Mouse (Mus musculus) layer of hippocampus, adult 8-10 months (tissue): ENCODE results near the gene Nemp2. TPM values are rescaled to one million over a fixed set of nuclear protein-coding genes. Genes with fewer than 3 reads are reported as not detected.
"Not testable (repeated sequence)": the region's sequence is repeated elsewhere in the genome, so short reads cannot be mapped to it uniquely, and the experiment has no call there.

Experiments used
- DNase-seq, 2 experiments: peaks; one replicate each; pipeline ENCODE4 v3.0.0; 2022; ENCODE audit warnings: low spot score in 2 of 2
- total RNA-seq, 4 experiments: library from RNA; stranded (reverse); gene quantifications; 2 replicates each; pipeline ENCODE4 v1.2.4; 2022

The Nemp2 gene
- total RNA-seq, 4 experiments from 2014 or later: 4.0 to 5.8 (median 4.4) TPM

DNA sequence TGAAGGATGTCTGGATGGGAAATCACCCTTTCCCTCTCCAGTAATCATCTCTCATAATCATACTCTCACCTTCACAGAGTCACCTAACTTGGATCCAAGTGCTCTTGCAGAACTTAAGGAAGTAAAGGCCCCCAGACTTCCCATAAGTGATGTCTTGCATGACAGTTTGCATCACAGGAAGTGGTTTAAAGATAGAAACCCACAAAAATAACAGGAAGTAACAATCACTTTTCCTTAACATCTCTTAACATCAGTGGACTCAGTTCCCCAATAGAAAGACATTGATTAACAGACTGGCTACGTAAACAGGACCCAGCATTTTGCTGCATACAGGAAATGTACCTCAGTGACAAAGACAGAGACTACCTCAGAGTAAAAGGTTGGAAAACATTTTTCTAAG is 22.9 kb downstream of the Nemp2 start:
- no peak for DNase-seq

DNA sequence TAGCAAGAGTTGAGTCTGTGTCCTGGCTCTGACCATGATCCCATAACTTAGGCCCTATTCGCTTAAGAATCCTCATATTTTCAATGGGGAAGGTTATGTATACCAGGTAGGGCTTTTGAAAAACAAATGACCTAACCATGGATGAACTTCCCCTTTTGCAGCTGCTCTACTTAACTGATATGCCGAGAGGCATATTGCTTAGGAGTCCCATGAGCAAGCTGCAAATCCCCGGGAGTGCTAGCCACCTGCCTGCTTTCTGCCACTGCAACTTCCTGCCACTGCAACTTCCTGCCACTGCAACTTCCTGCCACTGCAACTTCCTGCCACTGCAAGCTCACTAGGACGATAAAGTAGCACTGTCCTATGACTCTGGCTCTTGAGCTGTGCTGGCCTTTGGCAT is 24.6 kb downstream of the Nemp2 start:
- no peak for DNase-seq

DNA sequence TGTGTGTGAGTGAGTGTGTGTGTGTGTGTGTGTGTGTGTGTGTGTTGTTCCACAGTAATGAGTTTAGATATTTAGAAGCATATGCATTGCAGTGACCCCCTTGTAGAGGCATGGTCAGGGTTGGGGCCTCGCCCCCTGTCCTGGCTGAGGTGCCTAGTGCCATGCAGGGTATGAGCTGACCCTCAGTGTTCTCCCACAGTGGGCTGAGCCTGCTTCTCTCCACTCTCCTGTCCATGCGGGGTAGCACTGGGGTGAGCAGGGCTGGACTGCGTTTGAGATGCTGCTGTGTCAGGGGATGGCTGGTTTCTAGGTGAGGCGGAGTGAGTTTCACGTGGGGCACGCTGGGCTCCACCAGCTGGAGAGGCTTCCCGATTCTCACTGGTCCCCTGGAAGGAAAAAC is 27.7 kb downstream of the Nemp2 start:
- no peak for DNase-seq

DNA sequence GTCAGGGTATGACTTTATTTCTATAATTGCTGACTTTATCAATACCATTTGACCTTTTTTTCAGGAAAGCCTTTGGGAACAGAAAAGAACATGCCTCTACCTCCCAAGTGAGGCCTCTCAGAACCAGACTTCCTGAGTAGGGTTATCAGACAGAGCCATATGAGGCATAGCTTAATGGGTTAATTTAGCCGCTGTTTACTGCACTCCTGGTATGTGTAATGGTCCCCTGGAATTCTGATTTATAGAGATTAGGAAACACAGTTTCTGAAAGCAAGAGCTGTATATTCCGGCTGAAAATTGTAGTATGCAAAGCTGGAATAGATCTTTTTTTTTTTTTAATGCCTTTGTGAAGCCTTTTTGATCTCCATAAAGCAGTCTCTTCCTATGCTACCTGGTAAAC is 29.8 kb downstream of the Nemp2 start:
- DNase-seq: no peak

DNA sequence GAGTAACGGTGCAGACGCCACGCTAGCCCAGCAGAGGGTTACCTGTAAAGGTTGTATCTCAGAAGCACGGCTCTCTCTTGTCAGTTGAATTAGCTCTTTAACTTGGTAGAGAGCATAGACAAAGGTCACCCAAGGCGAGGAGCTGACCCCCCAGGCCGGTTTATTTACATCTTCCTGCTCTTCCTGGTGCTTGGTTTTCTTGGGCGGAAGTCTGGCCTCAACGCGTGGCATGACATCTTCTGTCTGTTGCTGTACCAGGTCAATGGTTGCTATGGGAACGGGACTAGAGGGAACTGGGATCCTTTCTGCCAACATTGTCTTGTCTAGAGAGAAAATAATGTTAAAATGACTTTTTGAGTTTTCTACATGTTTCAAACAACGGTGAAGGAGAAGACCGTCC is 30.3 kb downstream of the Nemp2 start:
- DNase-seq: no peak

DNA sequence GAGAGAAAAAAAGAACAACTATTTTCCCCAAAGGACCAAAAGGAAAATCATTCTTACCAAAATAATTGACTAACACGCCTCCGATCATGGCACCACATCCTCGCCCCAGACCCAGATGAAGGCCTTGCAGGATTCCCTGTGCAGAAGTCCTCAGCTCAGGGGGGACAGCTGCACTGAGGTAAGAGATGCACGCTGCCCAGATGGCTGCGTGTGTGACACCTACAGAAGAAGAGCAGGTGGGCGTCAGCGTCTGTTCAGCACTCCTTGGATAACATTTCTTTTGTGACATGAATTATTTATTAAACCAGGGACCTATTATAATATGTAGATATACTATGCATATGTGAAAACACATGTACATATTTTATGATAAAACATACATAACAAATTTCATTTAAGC is 32.7 kb downstream of the Nemp2 start:
- DNase-seq: peak; percentile 62 to 68

DNA sequence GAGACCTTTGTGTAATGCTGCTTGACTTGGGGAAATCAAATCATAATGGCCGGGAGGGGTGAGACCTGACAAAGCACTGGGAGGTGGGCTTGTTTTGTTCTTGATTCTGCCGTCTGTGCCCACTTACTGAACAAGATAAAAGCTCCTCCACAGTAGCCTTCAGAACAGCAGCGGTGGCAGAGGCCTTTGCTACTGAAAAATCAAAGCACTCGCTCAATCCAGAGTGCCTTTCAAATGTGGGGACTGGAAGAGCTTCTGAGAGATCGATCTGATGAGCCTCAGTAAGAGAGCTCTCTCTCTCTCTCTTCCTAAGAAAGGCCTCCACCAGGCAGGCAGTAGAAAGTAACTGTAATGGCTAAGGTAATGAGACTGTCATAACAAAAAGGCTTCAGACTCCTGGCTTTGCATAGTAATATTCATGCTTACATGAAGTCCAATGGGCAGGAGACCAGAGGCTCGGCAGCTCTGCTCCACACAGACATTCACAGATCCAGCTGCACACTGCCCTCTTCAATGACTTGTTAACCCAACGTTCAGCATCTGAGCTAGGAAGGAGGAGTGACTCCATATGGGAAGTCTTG is 38.3 kb downstream of the Nemp2 start:
- no peak for DNase-seq

DNA sequence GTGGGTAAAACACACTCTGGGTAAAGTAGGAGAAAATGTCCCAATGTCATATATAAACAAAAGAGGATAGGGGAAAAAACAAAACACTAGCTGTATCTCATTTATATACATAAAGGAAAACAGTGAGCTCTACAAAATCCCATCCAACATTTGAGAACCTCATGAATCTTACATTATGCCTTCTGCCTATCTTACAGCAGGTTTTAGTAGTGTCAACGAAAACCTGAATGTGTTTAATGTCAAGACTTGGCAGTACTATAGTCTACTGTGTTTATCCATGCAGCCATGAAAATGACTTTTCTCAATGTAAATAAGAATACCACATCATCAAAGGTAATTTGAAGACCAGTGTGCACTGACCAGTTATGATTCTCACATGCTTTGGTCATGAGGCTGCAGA is 39.4 kb downstream of the Nemp2 start:
- no peak for DNase-seq

DNA sequence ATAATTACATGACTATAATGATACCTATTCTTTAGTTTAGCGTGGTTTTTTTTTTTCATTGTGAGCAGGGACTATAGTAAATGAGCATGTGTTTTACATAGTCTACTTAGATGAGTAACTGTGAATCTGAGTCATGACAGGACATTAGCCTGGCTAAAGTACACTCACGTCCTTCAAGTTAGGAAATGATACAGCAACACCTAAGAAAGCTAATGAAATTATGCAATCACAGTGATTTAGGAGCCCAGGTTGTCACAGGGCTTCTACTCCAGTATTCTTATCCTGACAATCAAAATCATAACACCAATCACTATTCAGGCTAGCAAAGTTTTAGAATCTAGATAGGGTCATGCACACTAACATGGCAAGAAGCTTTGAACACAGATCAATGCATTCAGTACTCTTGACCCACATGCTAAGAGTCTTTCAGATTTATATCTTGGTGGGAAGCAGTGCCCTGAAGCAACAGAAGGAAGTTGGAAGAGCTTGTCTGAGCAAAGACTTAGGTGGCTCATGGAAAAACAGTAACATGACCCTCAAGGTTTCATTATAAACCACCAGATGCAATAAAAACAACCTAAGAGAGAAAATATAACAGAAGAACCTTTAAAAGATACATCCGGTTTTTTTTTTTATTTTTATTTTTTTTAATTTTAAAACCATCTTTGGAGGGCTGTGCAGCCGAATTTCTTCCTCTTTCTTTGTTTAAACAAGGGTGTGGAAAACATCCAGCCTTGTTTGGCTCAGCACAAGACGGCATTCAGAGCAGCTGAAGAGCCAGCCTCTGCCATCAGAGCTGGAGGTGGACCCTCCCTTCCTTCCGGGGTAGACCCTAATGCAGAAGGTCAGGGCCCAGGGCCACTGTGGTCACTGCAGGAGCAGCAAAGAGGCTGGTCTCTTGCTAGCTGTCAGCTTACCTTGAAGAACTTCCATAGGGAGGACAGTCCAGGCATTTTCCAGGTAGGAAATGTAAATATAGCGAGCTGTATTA is 45.4 kb downstream of the Nemp2 start:
- no peak for DNase-seq

DNA sequence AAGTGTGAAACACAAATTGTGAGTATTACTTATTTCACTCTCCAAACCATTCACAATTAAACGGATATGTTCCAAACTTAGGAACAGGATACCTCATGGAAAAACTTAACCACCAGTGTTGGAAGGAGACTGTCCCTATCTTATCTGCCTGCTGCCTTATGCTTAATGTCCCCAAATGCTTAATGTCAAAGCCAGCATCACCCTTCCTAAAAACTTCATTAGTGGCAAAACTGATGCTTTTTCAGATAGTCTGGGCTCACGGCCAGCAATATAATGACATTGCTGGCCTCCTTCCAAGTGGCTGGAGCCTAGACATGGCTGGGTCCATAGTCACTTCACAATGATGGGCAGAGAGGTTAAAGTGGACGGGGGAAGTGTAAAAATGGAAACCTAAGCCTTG is 46.1 kb downstream of the Nemp2 start:
- no peak for DNase-seq

DNA sequence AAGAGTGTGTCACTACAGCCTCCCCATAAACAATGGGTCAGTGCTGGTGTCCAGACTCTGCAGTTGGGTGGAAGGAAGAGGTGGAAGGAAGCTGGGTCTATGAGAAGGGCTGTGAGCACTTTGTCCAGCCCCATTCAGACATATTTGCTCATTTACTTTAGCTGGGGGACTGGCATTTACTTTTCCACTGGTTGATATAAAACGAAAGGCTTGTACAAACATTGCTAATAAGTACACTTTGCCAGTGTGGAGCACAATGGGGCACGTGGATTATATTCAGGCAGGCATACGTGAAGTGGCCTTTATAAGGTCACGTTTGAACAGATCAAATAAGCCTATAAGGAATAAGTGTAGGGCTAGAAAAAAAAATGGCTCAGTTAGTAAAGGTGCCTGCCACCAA is 53.0 kb downstream of the Nemp2 start:
- no peak for DNase-seq

DNA sequence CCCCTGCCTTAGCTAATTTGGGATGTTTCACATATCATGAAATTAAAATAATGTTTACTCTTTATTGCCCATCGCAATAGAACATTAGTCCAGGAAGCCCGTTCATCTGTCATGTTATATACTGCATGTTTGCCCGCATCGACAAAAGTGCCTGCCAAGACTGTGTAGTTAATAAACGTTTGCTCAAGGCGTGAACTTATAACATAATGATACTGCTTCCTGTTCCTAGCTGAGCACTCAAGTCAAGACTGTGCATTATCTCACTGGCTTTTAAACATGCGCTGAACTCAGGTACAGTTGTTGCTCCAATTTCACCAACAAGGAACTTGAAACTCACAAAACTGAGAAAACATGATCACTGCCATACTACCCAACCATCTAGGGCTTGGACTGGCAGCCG is 57.1 kb downstream of the Nemp2 start:
- DNase-seq: no peak

DNA sequence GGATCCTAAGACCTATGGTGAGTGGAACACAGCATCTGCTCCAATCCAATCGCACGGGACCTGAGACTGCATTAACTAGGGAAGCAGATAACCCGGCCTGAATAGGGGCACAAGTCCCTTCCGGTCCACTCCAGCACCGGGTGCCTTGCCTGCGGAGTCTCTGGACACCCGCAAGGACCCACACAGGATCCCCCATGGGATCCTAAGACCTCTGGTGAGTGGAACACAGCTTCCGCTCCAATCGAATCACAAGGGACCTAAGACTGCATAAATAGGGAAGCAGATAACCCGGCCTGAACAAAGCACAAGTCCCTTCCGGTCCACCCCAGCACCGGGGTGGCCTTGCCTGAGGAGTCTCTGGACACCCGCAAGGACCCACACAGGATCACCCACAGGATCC is 64.0 kb downstream of the Nemp2 start:
- not testable (repeated sequence) for DNase-seq

Other genes starting within 250 kb of the Nemp2 start
- 10 to 100 TPM; 32.1 to 42.8 (median 34.1) TPM for gene Nab1, start 130.0 kb upstream of the Nemp2 start, total RNA-seq
- 10 to 100 TPM; 78.0 to 94.4 (median 85.5) TPM for gene Mfsd6, start 96.8 kb downstream of the Nemp2 start, total RNA-seq
- gene Inpp1, start 187.0 kb downstream of the Nemp2 start, total RNA-seq: 10 to 100 TPM; 40.3 to 42.9 (median 42.1) TPM
- gene Hibch, start 214.2 kb downstream of the Nemp2 start, total RNA-seq: 10 to 100 TPM; 17.0 to 22.7 (median 18.2) TPM